Mouse (Mus musculus): ENCODE data around the gene Rbms1.

Gene Rbms1

GRCm38 (mm10) chr2:60808822-60809221 is 154.2 kb downstream of the Rbms1 start:
- ChIA-PET CTCF (no interaction called here), POLR2A (interaction anchor here in 2 of 4 experiments (0.8 to 2.3 kb wide), 4 partner anchors 9 to 55 kb away, joined by 3 to 8 read pairs (median 6); no protein-coding TSS in a partner anchor)

GRCm38 (mm10) chr2:60807341-60808195 is 155.4 kb downstream of the Rbms1 start:
- POLR2A ChIA-PET, result interaction anchor here in 3 of 4 experiments (0.6 to 2.1 kb wide), 6 partner anchors 8 to 96 kb away, joined by 3 to 8 read pairs (median 4); no protein-coding TSS in a partner anchor

GRCm38 (mm10) chr2:60804763-60805162 is 158.2 kb downstream of the Rbms1 start:
- ChIA-PET CTCF (interaction anchor here in 2 of 4 experiments (0.5 to 2.2 kb wide), 2 partner anchors 8 to 99 kb away, joined by 4 to 6 read pairs; no protein-coding TSS in a partner anchor), POLR2A (interaction anchor here in 2 of 4 experiments (0.9 to 1.0 kb wide), 3 partner anchors 10 to 53 kb away, joined by 3 read pairs; no protein-coding TSS in a partner anchor)

More at GRCm38 (mm10) chr2:60807341-60808195, 155.4 kb downstream of the Rbms1 start:
- CTCF ChIA-PET, result no interaction called here

- ChIA-PET POLR2A (interaction anchor here in 2 of 4 experiments (1.3 to 2.8 kb wide), 4 partner anchors 11 to 68 kb away, joined by 3 to 8 read pairs (median 6); no protein-coding TSS in a partner anchor), CTCF (interaction anchor here in 1 of 4 experiments (2.2 kb wide), 1 partner anchor 10 kb away, joined by 6 read pairs; no protein-coding TSS in a partner anchor)
Measured at GRCm38 (mm10) chr2:60803377-60803776, 159.6 kb downstream of the Rbms1 start.

- ChIA-PET CTCF (interaction anchor here in 3 of 4 experiments (0.8 to 2.0 kb wide), 7 partner anchors 10 to 652 kb away, joined by 3 to 8 read pairs (median 3); no protein-coding TSS in a partner anchor), POLR2A (interaction anchor here in 2 of 4 experiments (1.0 to 4.2 kb wide), 9 partner anchors 9 to 69 kb away, joined by 3 to 33 read pairs (median 4); no protein-coding TSS in a partner anchor)
Measured at GRCm38 (mm10) chr2:60802828-60803227, 160.2 kb downstream of the Rbms1 start.

GRCm38 (mm10) chr2:60802191-60802590 is 160.8 kb downstream of the Rbms1 start:
- ChIA-PET CTCF (interaction anchor here (0.5 to 2.0 kb wide), 10 partner anchors 9 to 652 kb away, joined by 3 to 8 read pairs (median 3); no protein-coding TSS in a partner anchor), POLR2A (interaction anchor here in 2 of 4 experiments (0.6 to 4.2 kb wide), 10 partner anchors 10 to 102 kb away, joined by 3 to 33 read pairs (median 4); no protein-coding TSS in a partner anchor)

- CTCF ChIA-PET, result interaction anchor here (0.5 to 2.0 kb wide), 10 partner anchors 9 to 653 kb away, joined by 3 to 8 read pairs (median 3); no protein-coding TSS in a partner anchor
- POLR2A ChIA-PET, result interaction anchor here in 2 of 4 experiments (0.6 to 4.2 kb wide), 10 partner anchors 9 to 103 kb away, joined by 3 to 33 read pairs (median 4); no protein-coding TSS in a partner anchor
Measured at GRCm38 (mm10) chr2:60801571-60802155, 161.3 kb downstream of the Rbms1 start.

GRCm38 (mm10) chr2:60800921-60801558 is 162.0 kb downstream of the Rbms1 start:
- POLR2A ChIA-PET, result interaction anchor here in 2 of 4 experiments (0.6 to 4.2 kb wide), 4 partner anchors 8 to 70 kb away, joined by 4 to 33 read pairs (median 8); no protein-coding TSS in a partner anchor

GRCm38 (mm10) chr2:60799816-60800215 is 163.2 kb downstream of the Rbms1 start:
- ChIA-PET POLR2A (interaction anchor here in 2 of 4 experiments (1.2 to 4.2 kb wide), 3 partner anchors 9 to 12 kb away, joined by 3 to 33 read pairs (median 8); no protein-coding TSS in a partner anchor), CTCF (interaction anchor here in 2 of 4 experiments (0.6 to 1.0 kb wide), 2 partner anchors 11 to 35 kb away, joined by 3 to 5 read pairs; no protein-coding TSS in a partner anchor)

More at GRCm38 (mm10) chr2:60800921-60801558, 162.0 kb downstream of the Rbms1 start:
- CTCF ChIA-PET, result interaction anchor here in 1 of 4 experiments (2.0 kb wide), 1 partner anchor 653 kb away, joined by 8 read pairs; no protein-coding TSS in a partner anchor

GRCm38 (mm10) chr2:60798767-60799529 is 164.0 kb downstream of the Rbms1 start:
- CTCF ChIA-PET, result interaction anchor here in 1 of 4 experiments (1.0 kb wide), 1 partner anchor 12 kb away, joined by 3 read pairs; no protein-coding TSS in a partner anchor
- POLR2A ChIA-PET, result interaction anchor here in 2 of 4 experiments (1.2 to 4.2 kb wide), 3 partner anchors 10 to 13 kb away, joined by 3 to 33 read pairs (median 8); no protein-coding TSS in a partner anchor

- ChIA-PET POLR2A (interaction anchor here in 2 of 4 experiments (0.6 to 1.4 kb wide), 10 partner anchors 9 to 574 kb away, joined by 3 to 5 read pairs (median 3); no protein-coding TSS in a partner anchor), CTCF (no interaction called here)
Measured at GRCm38 (mm10) chr2:60796969-60797669, 165.9 kb downstream of the Rbms1 start.

GRCm38 (mm10) chr2:60796616-60796968 is 166.4 kb downstream of the Rbms1 start:
- POLR2A ChIA-PET, result interaction anchor here in 3 of 4 experiments (0.5 to 1.4 kb wide), 7 partner anchors 9 to 573 kb away, joined by 3 to 9 read pairs (median 3); no protein-coding TSS in a partner anchor
- CTCF ChIA-PET, result no interaction called here

- CTCF ChIA-PET, result no interaction called here
Measured at GRCm38 (mm10) chr2:60795861-60796260, 167.1 kb downstream of the Rbms1 start.

GRCm38 (mm10) chr2:60792506-60792905 is 170.5 kb downstream of the Rbms1 start:
- CTCF ChIA-PET, result interaction anchor here in 1 of 4 experiments (0.9 kb wide), 1 partner anchor 10 kb away, joined by 3 read pairs; no protein-coding TSS in a partner anchor
- POLR2A ChIA-PET, result interaction anchor here in 2 of 4 experiments (0.6 to 2.2 kb wide), 4 partner anchors 10 to 549 kb away, joined by 3 to 7 read pairs (median 5); no protein-coding TSS in a partner anchor

More at GRCm38 (mm10) chr2:60795861-60796260, 167.1 kb downstream of the Rbms1 start:
- POLR2A ChIA-PET, result interaction anchor here in 3 of 4 experiments (0.5 to 1.4 kb wide), 4 partner anchors 10 to 45 kb away, joined by 3 to 9 read pairs (median 4); no protein-coding TSS in a partner anchor

- ChIA-PET CTCF (interaction anchor here in 2 of 4 experiments (0.5 to 0.6 kb wide), 2 partner anchors 9 to 590 kb away, joined by 3 to 7 read pairs; no protein-coding TSS in a partner anchor), POLR2A (interaction anchor here in 2 of 4 experiments (0.6 to 0.8 kb wide), 2 partner anchors 614 to 668 kb away, joined by 3 to 7 read pairs; no protein-coding TSS in a partner anchor)
Measured at GRCm38 (mm10) chr2:60789126-60789525, 173.9 kb downstream of the Rbms1 start.
